Mouse (Mus musculus) testis, adult 2 months (tissue): ENCODE measurements around the gene Sspn.

ENCODE experiments used
- CTCF ChIP-seq: fragments of 200-500 bp; IDR thresholded peaks from 2 replicates; pipeline ENCODE4 v1.5.1; 2012; ENCODE audit warnings: low read depth, mild to moderate bottlenecking, inconsistent platforms, low read length, moderate library complexity; ENCODE audit not compliant: control insufficient read depth, insufficient read depth, insufficient replicate concordance
- POLR2A ChIP-seq: fragments of 200-500 bp; IDR thresholded peaks from 2 replicates; pipeline ENCODE4 v1.6.1; 2012; ENCODE audit warnings: low read depth, mild to moderate bottlenecking, inconsistent platforms, low read length, moderate library complexity; ENCODE audit not compliant: control insufficient read depth

GRCm38 (mm10) chr6:145952594-145952993 lies 21.2 kb downstream of the Sspn start:
- no peak for TF ChIP-seq CTCF
- TF ChIP-seq POLR2A: no peak
